Mouse (Mus musculus): ENCODE measurements around the gene Tnf. TPM values are rescaled to one million over a fixed set of nuclear protein-coding genes. Genes with fewer than 3 reads are reported as not detected.

Gene Tnf
- 56.7 TPM for polyA plus RNA-seq (2017; shearing (Covaris generic))

DNA sequence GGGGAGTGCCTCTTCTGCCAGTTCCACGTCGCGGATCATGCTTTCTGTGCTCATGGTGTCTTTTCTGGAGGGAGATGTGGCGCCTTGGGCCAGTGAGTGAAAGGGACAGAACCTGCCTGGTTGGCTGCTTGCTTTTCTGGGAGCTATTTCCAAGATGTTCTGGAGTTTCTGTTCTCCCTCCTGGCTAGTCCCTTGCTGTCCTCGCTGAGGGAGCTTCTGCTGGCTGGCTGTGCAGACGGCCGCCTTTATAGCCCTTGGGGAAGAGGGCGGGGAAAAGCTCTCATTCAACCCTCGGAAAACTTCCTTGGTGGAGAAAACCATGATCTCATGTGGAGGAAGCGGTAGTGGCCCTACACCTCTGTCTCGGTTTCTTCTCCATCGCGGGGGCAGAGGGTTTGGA is at the start of gene Tnf:
TSS of gene Tnf (minus strand) at position 221 of the 400 bp plus-strand sequence.

DNA sequence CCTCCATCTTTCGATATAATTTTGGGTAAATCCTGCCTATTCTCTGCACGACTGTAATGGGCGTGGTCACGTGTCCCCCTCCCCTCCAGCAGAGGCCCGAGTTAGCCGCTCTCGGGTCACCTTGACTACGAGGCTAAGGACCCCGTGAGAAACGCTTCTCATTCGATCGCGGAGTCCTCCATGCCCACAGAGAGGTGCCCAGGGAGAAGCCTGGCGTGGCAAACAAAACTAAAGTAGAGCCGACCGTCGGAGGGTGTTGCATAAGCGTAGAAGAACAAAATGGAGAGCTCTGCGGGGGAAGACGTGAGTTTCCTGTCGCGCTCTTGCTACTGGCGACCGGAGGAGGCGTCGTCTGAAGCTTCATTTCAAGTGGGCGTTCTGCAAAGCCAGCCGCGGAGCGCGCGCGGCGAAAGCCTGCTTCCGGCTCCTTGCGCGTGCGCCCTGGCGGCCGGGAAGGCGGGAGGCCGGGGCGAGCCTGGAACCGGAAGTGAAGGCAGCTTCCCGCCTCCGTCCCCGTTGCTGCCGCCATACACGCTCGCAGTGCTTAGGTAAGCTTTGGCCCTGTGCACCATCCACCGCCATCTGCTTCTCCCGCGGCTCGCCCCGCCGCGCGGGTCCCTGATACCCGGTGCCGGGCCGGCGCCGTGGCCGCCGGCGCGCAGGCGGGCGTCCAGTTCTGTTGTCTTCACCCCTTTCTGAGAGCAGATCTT is 39.7 kb upstream of the Tnf start, which contains the start of gene Ddx39b:
TSS of gene Ddx39b (plus strand) at position 442 of the 710 bp plus-strand sequence.

DNA sequence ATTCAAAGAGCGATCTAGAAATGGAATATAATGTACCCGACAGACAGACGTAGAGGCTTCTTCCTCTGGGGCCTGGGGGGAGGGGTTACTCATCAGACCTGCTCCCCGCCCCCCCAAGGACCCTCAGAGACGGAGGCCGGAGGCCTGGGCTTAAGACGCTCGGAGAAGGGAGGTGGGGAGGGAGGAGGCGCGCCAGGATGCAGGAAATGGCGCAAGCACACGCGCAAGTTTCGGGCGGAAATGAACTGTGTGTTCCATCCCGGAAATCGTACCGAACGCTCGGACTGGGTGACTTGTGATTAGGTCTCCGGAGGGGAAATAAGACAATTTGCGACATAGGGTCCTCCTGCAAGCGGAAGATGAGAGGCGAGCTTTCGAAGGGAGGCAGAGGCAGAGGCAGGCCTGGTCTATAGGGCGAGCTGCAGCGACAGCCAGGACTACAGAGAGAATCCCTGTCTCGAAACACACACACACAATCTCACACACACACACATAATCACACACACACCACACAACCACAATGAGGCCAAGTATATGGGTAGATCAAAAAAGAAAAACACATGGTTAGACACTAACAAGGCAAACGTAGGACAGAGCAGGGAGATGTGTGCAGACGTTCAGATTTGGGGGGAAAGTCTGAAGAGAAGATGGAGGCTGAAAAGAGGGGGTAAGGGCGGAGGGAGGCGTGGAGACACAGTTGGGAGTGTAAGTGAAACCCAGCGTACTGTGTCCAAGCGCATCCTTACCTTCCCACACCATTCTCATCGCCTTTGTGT is 34.0 kb upstream of the Tnf start, which contains the start of gene Nfkbil1:
TSS of gene Nfkbil1 (minus strand) at position 179 of the 776 bp plus-strand sequence.

DNA sequence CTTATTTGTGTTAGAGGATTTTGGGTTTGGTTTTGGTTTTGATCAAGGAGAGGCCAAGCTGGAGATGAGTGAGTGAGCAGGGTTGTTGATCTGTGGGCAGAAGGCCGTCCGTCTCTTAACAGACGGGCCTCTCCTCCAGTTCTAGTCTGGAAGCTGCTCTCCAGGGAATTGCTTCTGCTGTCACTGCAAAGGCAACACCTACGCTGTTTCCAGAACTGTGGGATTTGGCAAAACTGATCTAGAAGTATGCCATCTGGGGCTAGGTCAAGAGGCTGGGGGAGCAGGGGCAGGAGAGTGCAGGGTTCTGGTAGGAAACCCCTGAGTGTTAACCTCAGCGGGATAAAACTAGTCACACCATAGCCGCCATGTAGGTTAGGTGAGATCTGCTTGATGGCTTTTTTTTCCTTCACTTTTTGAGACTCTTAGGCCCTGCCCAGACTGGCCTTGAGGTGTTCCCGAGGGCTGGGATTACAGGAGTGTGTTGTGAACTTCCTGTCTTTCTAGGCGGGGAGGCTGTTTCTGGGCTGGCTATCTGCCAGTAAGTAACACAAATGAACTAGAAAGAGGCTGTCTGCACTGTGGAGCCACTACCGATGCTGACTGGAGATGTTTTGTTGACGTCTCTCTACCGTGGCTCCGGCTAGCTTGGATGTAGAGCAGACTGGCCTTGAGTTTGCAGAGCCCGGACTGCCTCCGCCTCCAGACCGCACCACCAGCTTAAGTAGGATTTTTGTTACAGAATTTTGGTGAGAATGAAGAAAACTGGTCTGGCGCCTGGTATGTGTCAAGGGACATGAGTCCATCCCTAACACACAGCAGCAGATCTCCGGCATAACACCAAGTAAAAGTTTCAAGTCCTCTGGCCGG is 31.5 kb upstream of the Tnf start, which contains the start of gene Atp6v1g2:
TSS of gene Atp6v1g2 (plus strand) at position 547 of the 867 bp plus-strand sequence.

DNA sequence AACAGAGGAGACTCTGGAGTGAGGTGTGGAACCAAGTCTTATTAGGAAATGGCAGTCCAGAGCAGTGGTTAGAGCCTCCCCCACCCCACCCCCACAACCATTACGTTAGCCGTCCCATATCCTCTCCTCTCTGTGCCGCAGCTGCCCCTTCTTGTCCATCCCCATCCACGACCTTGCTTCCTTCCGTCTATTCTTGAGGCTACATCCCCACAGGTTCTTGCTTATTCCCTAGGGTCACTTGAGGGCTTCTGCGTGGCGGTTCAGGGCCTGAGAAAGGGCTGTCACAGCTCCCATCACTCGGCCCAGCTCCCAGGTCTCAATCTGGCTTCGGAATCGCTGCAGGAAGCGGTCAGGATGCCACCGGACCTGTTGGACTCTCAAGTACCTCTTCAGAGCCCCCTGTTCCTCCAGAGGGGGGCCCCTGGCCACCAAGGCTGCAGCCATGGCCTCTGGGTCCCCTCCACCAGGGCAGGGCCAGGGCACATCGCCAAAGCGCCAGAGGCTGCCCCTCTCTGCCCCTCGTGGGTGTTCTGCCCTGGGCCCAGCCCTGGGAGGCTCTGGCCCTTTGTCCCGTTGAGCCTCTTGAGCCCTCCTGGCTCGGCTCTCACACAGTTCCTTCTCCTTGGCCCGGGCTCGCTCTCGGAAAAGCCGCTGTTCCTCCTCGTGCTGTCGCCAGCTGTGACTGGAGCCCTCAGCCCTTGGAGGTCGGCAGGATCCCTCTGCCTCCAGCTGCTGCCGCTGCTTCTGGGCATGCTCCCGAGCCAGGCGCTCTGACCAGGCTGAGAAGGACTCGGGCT is 18.5 kb upstream of the Tnf start, which contains the start of gene Gm16181:
TSS of gene Gm16181 (plus strand) at position 679 of the 797 bp plus-strand sequence.

DNA sequence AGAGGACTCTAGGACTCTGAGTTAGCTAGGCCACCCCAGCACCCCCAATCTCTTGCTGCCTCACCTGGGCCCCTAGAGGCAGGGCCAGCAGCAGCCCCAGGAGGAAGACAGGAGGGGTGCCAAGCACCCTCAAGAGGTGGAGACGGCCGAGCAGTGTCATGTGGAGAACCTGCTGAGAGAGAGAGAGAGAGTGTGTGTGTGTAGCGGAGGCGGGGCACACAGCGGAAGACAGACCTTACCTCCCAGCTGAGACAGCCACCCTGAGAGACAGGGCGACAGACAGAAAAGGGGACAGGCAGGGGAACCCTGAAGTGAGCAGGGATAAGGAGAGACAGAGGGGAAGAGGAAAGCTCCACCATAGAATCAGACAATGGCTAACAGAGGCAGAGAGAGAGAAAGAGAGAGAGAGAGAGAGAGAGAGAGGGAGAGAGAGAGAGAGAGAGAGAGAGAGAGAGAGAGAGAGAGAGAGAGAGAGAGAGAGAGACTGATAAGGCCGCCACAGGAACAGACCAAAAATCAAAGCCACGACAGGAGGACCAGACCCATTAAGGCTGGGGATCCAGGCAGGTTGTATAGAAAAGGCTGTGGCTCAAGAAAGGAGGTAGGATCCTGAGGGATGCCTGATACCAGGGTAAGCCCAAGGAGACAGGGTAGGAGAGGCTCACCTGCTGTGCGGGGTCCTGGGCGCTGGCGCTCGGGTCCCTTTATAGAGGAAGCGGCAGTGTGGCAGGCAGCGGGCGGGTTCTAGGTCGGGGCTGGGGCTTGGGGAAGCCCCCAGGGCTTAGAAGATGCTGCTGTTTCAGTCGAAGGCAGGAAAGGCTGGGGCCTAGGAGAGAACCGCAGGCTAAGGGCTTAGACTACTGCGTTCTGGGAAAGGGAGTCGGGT is 2.9 kb upstream of the Tnf start, which contains the start of gene Lta:
TSS of gene Lta (minus strand) at position 858 of the 886 bp plus-strand sequence.

DNA sequence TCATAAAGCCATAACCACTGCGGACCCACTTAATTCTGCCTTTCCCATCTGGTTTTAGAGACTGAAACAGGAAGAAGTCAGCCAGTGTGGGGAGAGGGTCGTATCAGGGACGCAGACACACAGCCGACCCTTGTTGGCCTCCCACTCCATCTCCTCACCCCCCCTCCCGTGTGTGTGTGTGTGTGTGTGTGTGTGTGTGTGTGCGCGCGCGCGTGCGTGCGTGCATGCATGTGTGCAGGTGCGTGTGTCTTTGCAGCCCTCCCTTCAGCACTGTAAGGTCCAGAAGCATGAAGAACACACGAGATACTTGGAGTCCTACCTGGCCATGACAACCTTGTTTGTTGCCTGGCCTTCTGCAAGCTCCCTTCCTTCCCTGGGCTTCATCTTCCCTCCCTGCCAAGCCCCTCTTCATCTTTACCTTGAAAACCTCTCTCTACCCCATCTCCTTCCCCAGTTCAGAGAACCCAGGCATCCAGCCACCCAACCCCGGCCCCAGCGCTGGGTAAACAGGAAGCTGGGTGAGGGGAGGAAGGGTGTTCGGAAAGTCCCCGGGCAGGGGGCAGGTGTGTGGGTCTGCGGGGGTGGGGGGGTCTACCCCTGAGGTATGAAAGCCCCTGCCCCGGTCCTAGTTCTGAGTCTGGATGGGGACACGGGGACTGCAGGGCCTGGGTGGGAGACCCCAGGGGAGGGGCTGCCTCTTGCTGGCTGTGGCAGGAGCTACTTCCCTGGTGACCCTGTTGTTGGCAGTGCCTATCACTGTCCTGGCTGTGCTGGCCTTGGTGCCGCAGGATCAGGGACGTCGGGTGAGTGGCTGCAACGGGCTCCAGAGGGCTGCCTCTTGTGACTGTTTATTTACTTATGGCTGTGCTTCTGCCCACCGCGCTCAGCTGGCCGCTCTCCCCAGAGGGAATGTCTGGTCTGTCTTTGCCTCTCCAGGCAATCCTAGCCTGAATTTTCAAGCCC is 7.6 kb downstream of the Tnf start, which contains the start of gene Ltb:
TSS of gene Ltb (plus strand) at position 559 of the 963 bp plus-strand sequence.

DNA sequence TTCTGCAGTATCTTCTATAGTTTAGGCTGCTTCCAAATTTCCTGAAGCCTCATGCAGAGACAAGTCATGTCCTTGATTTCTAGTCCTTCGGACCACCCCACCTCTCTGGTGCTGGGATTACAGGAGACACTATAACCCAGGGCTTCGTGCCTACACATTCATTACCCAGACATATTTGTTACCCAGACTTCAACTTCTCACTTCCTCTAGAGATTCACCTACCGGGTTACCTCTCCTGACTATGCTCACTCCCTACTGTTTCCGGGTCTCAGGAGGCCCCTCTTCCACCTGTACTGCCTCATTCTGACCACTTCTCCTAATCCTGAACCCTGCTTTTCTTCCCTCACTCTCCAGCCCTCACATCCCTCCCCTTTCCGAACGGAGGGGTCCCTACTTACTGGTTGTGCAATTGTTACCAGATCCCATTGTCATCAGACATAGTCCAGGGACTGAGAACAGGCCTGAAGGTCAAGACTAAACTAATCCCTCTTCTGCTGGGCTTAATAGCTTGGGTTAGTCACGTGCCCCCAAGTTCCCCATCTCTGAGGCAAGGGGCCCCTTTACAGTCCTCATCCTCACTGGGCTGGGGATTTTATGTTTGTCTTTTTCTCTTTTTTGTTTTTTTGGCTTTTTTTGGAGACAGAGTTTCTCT is 13.7 kb downstream of the Tnf start, which contains the start of gene Lst1:
TSS of gene Lst1 (minus strand) at position 481 of the 652 bp plus-strand sequence.

DNA sequence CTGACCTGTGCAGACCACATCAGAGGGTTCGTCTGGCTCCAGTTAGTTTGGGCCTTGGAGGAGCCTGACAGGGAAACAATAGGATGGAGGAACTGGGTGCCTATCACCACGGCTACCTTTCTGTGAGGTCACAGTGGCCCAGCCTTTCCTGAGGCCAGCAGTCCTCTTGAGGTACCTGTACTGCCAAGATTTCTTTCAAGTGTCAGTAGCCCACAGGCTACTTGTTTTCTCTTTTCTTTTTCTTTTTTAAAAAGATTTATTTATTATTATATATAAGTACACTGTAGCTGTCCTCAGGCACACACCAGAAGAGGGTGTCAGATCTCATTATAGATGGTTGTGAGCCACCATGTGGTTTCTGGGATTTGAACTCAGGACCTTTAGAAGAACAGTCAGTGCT is 25.8 kb downstream of the Tnf start, which contains the start of gene Aif1:
TSS of gene Aif1 (minus strand) at position 101 of the 400 bp plus-strand sequence.

DNA sequence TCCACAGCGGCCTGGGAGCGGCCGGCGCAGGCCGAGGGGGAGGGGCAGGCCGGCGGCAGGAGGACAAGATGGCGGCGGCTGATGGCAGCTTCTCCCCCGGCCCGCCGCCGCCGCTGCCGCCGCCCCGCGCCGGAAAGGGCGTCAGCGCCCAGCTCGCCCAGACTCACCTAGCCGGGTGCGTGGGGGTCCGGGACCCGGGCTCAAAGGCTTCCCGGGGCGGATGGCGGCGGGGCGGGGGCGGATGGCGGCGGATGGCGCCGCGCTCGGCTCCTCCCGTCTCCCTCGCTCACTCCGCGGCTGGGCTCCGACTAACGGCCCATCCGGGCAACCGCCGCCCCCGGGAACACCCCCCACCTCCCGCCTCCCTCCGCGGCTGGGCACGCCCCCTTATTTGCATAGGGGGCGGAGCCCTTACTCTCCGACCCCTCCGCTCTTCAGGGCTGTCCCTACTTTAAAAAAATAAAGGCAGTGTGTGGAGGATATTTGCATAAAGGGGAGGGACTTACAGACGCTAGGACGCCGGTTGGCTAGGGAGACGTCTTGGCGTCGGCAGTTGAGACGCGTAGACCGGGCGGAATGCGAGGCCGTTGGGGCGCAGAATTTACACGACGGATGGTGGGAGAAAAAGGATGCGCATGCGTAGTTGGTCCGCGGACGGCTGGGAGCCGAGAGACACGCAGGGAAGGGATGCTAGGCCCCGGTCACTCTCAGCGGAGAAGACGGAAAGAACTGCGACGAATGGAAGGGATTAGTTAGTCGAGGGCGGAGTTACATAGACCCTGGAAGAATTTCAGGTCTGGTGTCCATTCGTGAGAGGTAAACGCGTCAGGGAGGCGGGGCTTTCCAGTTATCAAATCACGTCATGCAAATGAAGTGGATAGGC is 37.0 kb downstream of the Tnf start, which contains the start of gene Prrc2a:
TSS of gene Prrc2a (minus strand) at position 330 of the 883 bp plus-strand sequence.

Other genes starting within 250 kb of the Tnf start
- gene Hspa1b, start 242.8 kb downstream of the Tnf start, polyA plus RNA-seq (2017; shearing (Covaris generic)) = 54.2 TPM
- 2.7 TPM for gene Gm20481, start 232.1 kb downstream of the Tnf start, polyA plus RNA-seq (2017; shearing (Covaris generic))
- gene Hspa1a, start 229.9 kb downstream of the Tnf start, polyA plus RNA-seq (2017; shearing (Covaris generic)) = 13.2 TPM
- 0.17 TPM for gene Hspa1l, start 229.3 kb downstream of the Tnf start, polyA plus RNA-seq (2017; shearing (Covaris generic))
- gene Lsm2, start 220.1 kb downstream of the Tnf start, polyA plus RNA-seq (2017; shearing (Covaris generic)) = 55.0 TPM
- 187 TPM for gene Vars, start 201.0 kb downstream of the Tnf start, polyA plus RNA-seq (2017; shearing (Covaris generic))
- gene Vwa7, start 185.4 kb downstream of the Tnf start, polyA plus RNA-seq (2017; shearing (Covaris generic)) = 0.33 TPM
- gene Sapcd1, start 174.0 kb downstream of the Tnf start, polyA plus RNA-seq (2017; shearing (Covaris generic)) = 0.82 TPM
- gene Msh5, start 155.3 kb downstream of the Tnf start, polyA plus RNA-seq (2017; shearing (Covaris generic)) = 1.5 TPM
- gene Clic1, start 152.0 kb downstream of the Tnf start, polyA plus RNA-seq (2017; shearing (Covaris generic)) = 661 TPM
- gene Ddah2, start 143.0 kb downstream of the Tnf start, polyA plus RNA-seq (2017; shearing (Covaris generic)) = 2.2 TPM
- not detected for gene Ly6g6c, start 136.6 kb downstream of the Tnf start, polyA plus RNA-seq (2017; shearing (Covaris generic))
- not detected for gene Mpig6b, start 135.8 kb downstream of the Tnf start, polyA plus RNA-seq (2017; shearing (Covaris generic))
- gene Ly6g6e, start 125.1 kb downstream of the Tnf start, polyA plus RNA-seq (2017; shearing (Covaris generic)) = not detected
- not detected for gene Ly6g6d, start 123.9 kb downstream of the Tnf start, polyA plus RNA-seq (2017; shearing (Covaris generic))
- not detected for gene Ly6g6f, start 116.4 kb downstream of the Tnf start, polyA plus RNA-seq (2017; shearing (Covaris generic))
- gene Abhd16a, start 112.7 kb downstream of the Tnf start, polyA plus RNA-seq (2017; shearing (Covaris generic)) = 65.7 TPM
- not detected for gene Ly6g5c, start 93.7 kb downstream of the Tnf start, polyA plus RNA-seq (2017; shearing (Covaris generic))
- 3.8 TPM for gene Ly6g5b, start 86.6 kb downstream of the Tnf start, polyA plus RNA-seq (2017; shearing (Covaris generic))
- 58.5 TPM for gene Gpank1, start 80.6 kb downstream of the Tnf start, polyA plus RNA-seq (2017; shearing (Covaris generic))
- gene Csnk2b, start 80.0 kb downstream of the Tnf start, polyA plus RNA-seq (2017; shearing (Covaris generic)) = 341 TPM
- 5.3 TPM for gene D17H6S53E, start 75.6 kb downstream of the Tnf start, polyA plus RNA-seq (2017; shearing (Covaris generic))
- not detected for gene Apom, start 70.0 kb downstream of the Tnf start, polyA plus RNA-seq (2017; shearing (Covaris generic))
- 48.8 TPM for gene Bag6, start 66.8 kb downstream of the Tnf start, polyA plus RNA-seq (2017; shearing (Covaris generic))
- gene Prrc2a, start 37.1 kb downstream of the Tnf start, polyA plus RNA-seq (2017; shearing (Covaris generic)) = 28.9 TPM
- 4.8 TPM for gene Aif1, start 25.9 kb downstream of the Tnf start, polyA plus RNA-seq (2017; shearing (Covaris generic))
- gene Lst1, start 13.6 kb downstream of the Tnf start, polyA plus RNA-seq (2017; shearing (Covaris generic)) = 9.6 TPM
- 1,484 TPM for gene Ltb, start 7.6 kb downstream of the Tnf start, polyA plus RNA-seq (2017; shearing (Covaris generic))
- 152 TPM for gene Lta, start 3.3 kb upstream of the Tnf start, polyA plus RNA-seq (2017; shearing (Covaris generic))
- 1.6 TPM for gene Gm16181, start 18.8 kb upstream of the Tnf start, polyA plus RNA-seq (2017; shearing (Covaris generic))
- 6.4 TPM for gene Atp6v1g2, start 31.7 kb upstream of the Tnf start, polyA plus RNA-seq (2017; shearing (Covaris generic))
- 16.8 TPM for gene Nfkbil1, start 33.8 kb upstream of the Tnf start, polyA plus RNA-seq (2017; shearing (Covaris generic))
- gene Ddx39b, start 39.7 kb upstream of the Tnf start, polyA plus RNA-seq (2017; shearing (Covaris generic)) = 296 TPM
- 6,634 TPM for gene H2-D1, start 60.7 kb upstream of the Tnf start, polyA plus RNA-seq (2017; shearing (Covaris generic))
- gene H2-Q1, start 118.4 kb upstream of the Tnf start, polyA plus RNA-seq (2017; shearing (Covaris generic)) = 0.20 TPM
- gene H2-Q2, start 140.2 kb upstream of the Tnf start, polyA plus RNA-seq (2017; shearing (Covaris generic)) = 21.3 TPM
- 49.6 TPM for gene H2-Q4, start 177.6 kb upstream of the Tnf start, polyA plus RNA-seq (2017; shearing (Covaris generic))
- gene H2-Q6, start 222.8 kb upstream of the Tnf start, polyA plus RNA-seq (2017; shearing (Covaris generic)) = 973 TPM
- gene H2-Q7, start 237.1 kb upstream of the Tnf start, polyA plus RNA-seq (2017; shearing (Covaris generic)) = 2,993 TPM